Mouse (Mus musculus) embryonic fibroblast, embryonic 13.5 days (primary cell): ENCODE results near the gene Atp5d.

Experiments
- CTCF ChIP-seq: IDR thresholded peaks from 2 replicates; pipeline ENCODE4 v1.5.1; 2011; ENCODE audit warnings: mild to moderate bottlenecking, control low read depth, low read length, moderate library complexity, borderline replicate concordance; ENCODE audit not compliant: insufficient read depth
- POLR2A ChIP-seq: IDR thresholded peaks from 2 replicates; pipeline ENCODE4 v1.6.1; 2011; ENCODE audit warnings: low read depth, mild to moderate bottlenecking, control low read depth, low read length, moderate library complexity

GRCm38 (mm10) chr10:80094085-80094484 is 44.3 kb upstream of the Atp5d start:
- TF ChIP-seq CTCF (no peak), POLR2A (no peak)
